Mouse (Mus musculus) heart, postnatal 0 days (tissue): ENCODE data around the gene Gigyf1. TPM values are rescaled to one million over a fixed set of nuclear protein-coding genes. Genes with fewer than 3 reads are reported as not detected.

Experiments used
- ATAC-seq: fragments of 200-750 bp; cut with Nextera tagmentation; 2 replicates; pipeline ENCODE4 v1.8.0; 2017; ENCODE audit warnings: low read depth, moderate number of reproducible peaks, moderate library complexity; ENCODE audit not compliant: insufficient read depth
- DNase-seq: peaks from one replicate; pipeline ENCODE4 v3.0.0-alpha.2; 2016; ENCODE audit warnings: low spot score
- H3K27ac ChIP-seq: fragments of 300-500 bp; sonication (generic); 2 replicates; pipeline ENCODE4 v1.5.1; 2014; ENCODE audit warnings: low read depth, mild to moderate bottlenecking
- H3K27me3 ChIP-seq: fragments of 300-500 bp; sonication (generic); 2 replicates; pipeline ENCODE4 v1.6.1; 2014; ENCODE audit warnings: low read length, mixed read lengths; ENCODE audit not compliant: control insufficient read depth, insufficient read depth
- H3K36me3 ChIP-seq: fragments of 300-500 bp; sonication (generic); replicated peaks from 2 replicates; pipeline ENCODE4 v1.6.1; 2014; ENCODE audit warnings: low read length, mixed read lengths; ENCODE audit not compliant: control insufficient read depth, insufficient read depth
- H3K4me1 ChIP-seq: fragments of 300-500 bp; sonication (generic); 2 replicates; pipeline ENCODE4 v1.6.1; 2014; ENCODE audit warnings: antibody characterized with exemption; ENCODE audit not compliant: control insufficient read depth, insufficient read depth
- H3K4me2 ChIP-seq: fragments of 300-500 bp; sonication (generic); 2 replicates; pipeline ENCODE4 v1.6.1; 2014; ENCODE audit warnings: low read depth, mild to moderate bottlenecking, low read length, moderate library complexity
- H3K4me3 ChIP-seq: fragments of 300-500 bp; sonication (generic); 2 replicates; pipeline ENCODE4 v1.5.1; 2014; ENCODE audit warnings: low read depth, low read length
- H3K9ac ChIP-seq: fragments of 300-500 bp; sonication (generic); replicated peaks from 2 replicates; pipeline ENCODE4 v1.6.1; 2014; ENCODE audit warnings: low read depth, low read length, mixed read lengths
- H3K9me3 ChIP-seq: fragments of 300-500 bp; sonication (generic); replicated peaks from 2 replicates; pipeline ENCODE4 v1.6.1; 2016; ENCODE audit warnings: low read length; ENCODE audit not compliant: control insufficient read depth
- CTCF ChIP-seq: IDR thresholded peaks from 2 replicates; pipeline ENCODE4 v1.5.1; 2016; ENCODE audit warnings: antibody characterized with exemption, control low read depth, low read depth
- EP300 ChIP-seq: IDR thresholded peaks from 2 replicates; pipeline ENCODE4 v1.6.1; 2016; ENCODE audit warnings: antibody characterized with exemption, low read depth
- WGBS: fragments of 180-500 bp; shearing (Covaris S2); extraction: QIAGEN DNeasy Blood & Tissue Kit; methylation state at CpG from one replicate; pipeline ENCODE4 v1.1.7; 2014; 5-methylcytosine and 5-hydroxymethylcytosine counted together
- polyA plus RNA-seq: library from polyadenylated mRNA; unstranded; fragments of >200 nt; fragmentation: Nextera tagmentation; extraction: Ambion mirVana; gene quantifications from 2 replicates; pipeline ENCODE4 v1.2.1, GENCODE M21; 2015
- total RNA-seq: library from RNA; depleted of rRNA; stranded (reverse); fragments of >200 nt; gene quantifications from 2 replicates; pipeline ENCODE4 v1.2.3, GENCODE M21; 2014; ENCODE audit warnings: low replicate concordance

The Gigyf1 gene
- total and polyA plus RNA-seq, 2 experiments from 2014 or later = 7.2 to 17.7 TPM

- Histone ChIP-seq H3K4me3 (no peak overlapping the region), H3K9me3 (no peaks in the 10 kb centered on the region), H3K4me2 (no peak overlapping the region), H3K27ac (no peak overlapping the region), H3K4me1 (peaks cover 11% of the 10 kb centered on the region), H3K27me3 (no peaks in the 10 kb centered on the region), H3K36me3 (peaks cover 5% of the 10 kb centered on the region), H3K9ac (no peak overlapping the region)
- DNase-seq = no peak
- no peak for TF ChIP-seq CTCF
- no peak for TF ChIP-seq EP300
- 93% methylated on average over 3 of the region's 3 CpGs for WGBS
- ATAC-seq = no peak
Observed at GRCm38 (mm10) chr5:137534762-137535161, 16.4 kb downstream of the Gigyf1 start.

- peaks cover 7% of the 10 kb centered on the region for H3K4me1 ChIP-seq
- 72% methylated on average over 9 of the region's 9 CpGs for WGBS
- ATAC-seq (no peak), DNase-seq (no peak)
- no peak overlapping the region for H3K4me2 ChIP-seq
- no peak overlapping the region for H3K9ac ChIP-seq
- H3K4me3 ChIP-seq = no peak overlapping the region
- H3K27ac ChIP-seq = no peak overlapping the region
- no peaks in the 10 kb centered on the region for H3K27me3 ChIP-seq
- TF ChIP-seq CTCF (no peak), EP300 (no peak)
- H3K36me3 ChIP-seq = no peaks in the 10 kb centered on the region
- no peaks in the 10 kb centered on the region for H3K9me3 ChIP-seq
Observed at GRCm38 (mm10) chr5:137535318-137535717, 17.0 kb downstream of the Gigyf1 start.

DNA sequence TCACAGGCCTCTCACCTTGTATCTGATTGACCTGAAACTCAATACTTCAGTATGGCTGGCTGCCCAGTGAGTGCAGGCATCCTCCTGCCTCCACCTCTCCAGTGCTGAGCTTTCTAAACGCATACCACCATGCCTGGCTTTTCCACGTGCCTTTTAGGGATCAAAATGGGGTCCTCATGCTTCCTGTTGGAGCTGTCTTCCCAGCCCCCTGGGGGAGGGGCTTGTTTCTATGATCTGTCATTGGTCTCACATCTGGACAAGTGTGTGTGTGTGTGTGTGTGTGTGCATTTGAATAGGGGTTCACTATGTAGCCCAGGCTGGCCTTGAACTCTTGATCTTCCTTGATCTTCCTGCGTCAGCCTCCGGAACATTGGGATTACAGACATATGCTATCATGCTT, 19.1 kb downstream of the Gigyf1 start:
- Histone ChIP-seq H3K27ac (no peak overlapping the region), H3K4me3 (no peak overlapping the region), H3K4me2 (no peak overlapping the region), H3K9me3 (no peaks in the 10 kb centered on the region), H3K4me1 (peaks cover 4% of the 10 kb centered on the region), H3K9ac (no peak overlapping the region), H3K27me3 (no peaks in the 10 kb centered on the region), H3K36me3 (no peaks in the 10 kb centered on the region)
- no peak for TF ChIP-seq CTCF
- no peak for TF ChIP-seq EP300
- WGBS = 58% methylated on average over 4 of the region's 4 CpGs
- ATAC-seq (no peak), DNase-seq (no peak)

GRCm38 (mm10) chr5:137539291-137539801, 21.0 kb downstream of the Gigyf1 start:
- Histone ChIP-seq H3K9ac (no peak overlapping the region; the same call in 1 of the 2 replicates), H3K9me3 (no peaks in the 10 kb centered on the region), H3K27ac (no peak overlapping the region), H3K4me2 (peak overlapping the region; percentile 17), H3K36me3 (no peaks in the 10 kb centered on the region), H3K4me3 (no peak overlapping the region), H3K27me3 (no peaks in the 10 kb centered on the region), H3K4me1 (peaks cover 4% of the 10 kb centered on the region)
- no peak for TF ChIP-seq EP300
- no peak for TF ChIP-seq CTCF
- DNase-seq (peak; percentile 25), ATAC-seq (peak; percentile 51)
- WGBS = 21% methylated on average over 7 of the region's 7 CpGs

GRCm38 (mm10) chr5:137540991-137541390, 22.6 kb downstream of the Gigyf1 start:
- Histone ChIP-seq H3K4me3 (no peak overlapping the region), H3K4me2 (no peak overlapping the region), H3K9me3 (no peaks in the 10 kb centered on the region), H3K36me3 (no peaks in the 10 kb centered on the region), H3K4me1 (peaks cover 4% of the 10 kb centered on the region), H3K27me3 (no peaks in the 10 kb centered on the region), H3K27ac (no peak overlapping the region), H3K9ac (no peak overlapping the region)
- no peak for ATAC-seq
- no peak for DNase-seq
- 70% methylated on average over 6 of the region's 6 CpGs for WGBS
- TF ChIP-seq CTCF (no peak), EP300 (no peak)

DNA sequence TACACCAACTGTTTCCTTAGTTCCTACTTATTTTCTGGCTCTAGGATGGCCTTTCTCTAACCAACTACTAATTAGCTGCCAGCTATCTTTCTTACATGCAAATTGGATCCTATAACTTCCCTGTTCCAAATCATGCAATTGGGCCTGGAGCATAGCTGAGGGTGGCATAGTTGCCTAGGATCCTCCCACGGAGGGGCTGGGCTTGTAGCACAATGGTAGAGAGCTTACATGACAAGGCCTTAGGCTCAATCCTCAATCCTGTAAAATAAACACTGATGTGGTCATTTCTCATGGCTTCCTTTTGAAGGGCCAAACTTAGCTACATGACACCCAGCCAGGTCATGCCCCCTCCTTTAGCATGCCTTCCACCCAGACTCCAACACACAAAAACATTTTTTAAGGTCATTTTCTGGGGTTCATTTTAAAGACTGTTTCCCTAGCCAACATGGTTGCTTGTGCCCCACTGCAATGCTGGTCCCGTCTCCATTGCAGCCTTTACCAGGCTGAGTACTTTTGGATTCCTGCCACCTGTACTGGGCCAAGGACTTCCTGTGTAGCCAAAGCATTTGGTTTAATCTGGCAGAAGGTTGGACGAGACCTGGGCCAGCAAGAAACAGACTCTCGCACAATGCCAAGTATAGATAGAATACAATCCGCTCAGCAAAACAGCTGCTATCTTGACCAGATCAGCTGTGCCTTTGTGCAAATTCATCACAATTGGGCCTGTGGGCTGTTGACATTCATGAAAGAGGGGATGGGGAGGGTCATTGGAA, 23.6 kb downstream of the Gigyf1 start:
- H3K4me1 ChIP-seq = peaks cover 4% of the 10 kb centered on the region
- no peak overlapping the region for H3K27ac ChIP-seq
- TF ChIP-seq CTCF = no peak
- TF ChIP-seq EP300 = no peak
- no peaks in the 10 kb centered on the region for H3K27me3 ChIP-seq
- no peak overlapping the region for H3K4me2 ChIP-seq
- no peaks in the 10 kb centered on the region for H3K36me3 ChIP-seq
- H3K4me3 ChIP-seq = no peak overlapping the region
- no peaks in the 10 kb centered on the region for H3K9me3 ChIP-seq
- H3K9ac ChIP-seq = no peak overlapping the region
- DNase-seq (no peak), ATAC-seq (no peak)
- 55% methylated on average over 5 of the region's 5 CpGs for WGBS
